Mouse (Mus musculus): Measurements from ENCODE around the gene Pgghg. TPM values are rescaled to one million over a fixed set of nuclear protein-coding genes. Genes with fewer than 3 reads are reported as not detected.
"Not testable (repeated sequence)": the region's sequence is repeated elsewhere in the genome, so short reads cannot be mapped to it uniquely, and the experiment has no call there.

Gene Pgghg
- total RNA-seq, 2 experiments from 2014 or later, result 0.38 to 3.3 TPM

- ATAC-seq (replicated peaks; ENCODE audit: low FRiP score, poor library complexity, severe bottlenecking), result not testable (repeated sequence)
Measured at GRCm38 (mm10) chr7:140976720-140977119, 35.5 kb downstream of the Pgghg start.

GRCm38 (mm10) chr7:140981704-140982103 lies 40.5 kb downstream of the Pgghg start:
- no peak for ATAC-seq (replicated peaks; ENCODE audit: low FRiP score, poor library complexity, severe bottlenecking)

- ATAC-seq (replicated peaks; ENCODE audit: low FRiP score, poor library complexity, severe bottlenecking), result no peak
Measured at GRCm38 (mm10) chr7:140982971-140983370, 41.8 kb downstream of the Pgghg start.

- ATAC-seq (replicated peaks; ENCODE audit: low FRiP score, poor library complexity, severe bottlenecking), result no peak
Measured at GRCm38 (mm10) chr7:140987182-140988138, 46.3 kb downstream of the Pgghg start.

- ATAC-seq (replicated peaks; ENCODE audit: low FRiP score, poor library complexity, severe bottlenecking), result no peak
Measured at GRCm38 (mm10) chr7:140989022-140989421, 47.8 kb downstream of the Pgghg start.

GRCm38 (mm10) chr7:140990185-140990584 lies 49.0 kb downstream of the Pgghg start:
- ATAC-seq (replicated peaks; ENCODE audit: low FRiP score, poor library complexity, severe bottlenecking), result no peak

GRCm38 (mm10) chr7:140990622-140991021 lies 49.4 kb downstream of the Pgghg start:
- no peak for ATAC-seq (replicated peaks; ENCODE audit: low FRiP score, poor library complexity, severe bottlenecking)

- no peak for ATAC-seq (replicated peaks; ENCODE audit: low FRiP score, poor library complexity, severe bottlenecking)
Measured at GRCm38 (mm10) chr7:140991117-140991689, 50.0 kb downstream of the Pgghg start.

Other genes starting within 250 kb of the Pgghg start
- gene Olfr541, start 244.1 kb upstream of the Pgghg start, total RNA-seq (2015; ENCODE audit: low replicate concordance), result not detected in 2 replicates
- gene Olfr541, start 244.1 kb upstream of the Pgghg start, total RNA-seq (2017; ENCODE audit: low replicate concordance), result not detected in 2 replicates
- not detected in 2 replicates for gene Cyp2e1, start 177.7 kb upstream of the Pgghg start, total RNA-seq (2015; ENCODE audit: low replicate concordance)
- not detected in 2 replicates for gene Cyp2e1, start 177.7 kb upstream of the Pgghg start, total RNA-seq (2017; ENCODE audit: low replicate concordance)
- not detected in 2 replicates for gene Syce1, start 153.5 kb upstream of the Pgghg start, total RNA-seq (2015; ENCODE audit: low replicate concordance)
- 0.60 TPM in 1 of 2 replicates, not detected in the other for gene Syce1, start 153.5 kb upstream of the Pgghg start, total RNA-seq (2017; ENCODE audit: low replicate concordance)
- gene Zfp941, start 119.2 kb upstream of the Pgghg start, total RNA-seq (2015; ENCODE audit: low replicate concordance), result not detected in 2 replicates
- gene Zfp941, start 119.2 kb upstream of the Pgghg start, total RNA-seq (2017; ENCODE audit: low replicate concordance), result 0.28 and 0.51 TPM in 2 replicates
- gene Urah, start 106.4 kb upstream of the Pgghg start, total RNA-seq (2015; ENCODE audit: low replicate concordance), result not detected in 2 replicates
- gene Urah, start 106.4 kb upstream of the Pgghg start, total RNA-seq (2017; ENCODE audit: low replicate concordance), result not detected in 2 replicates
- not detected in 2 replicates for gene Scgb1c1, start 95.8 kb upstream of the Pgghg start, total RNA-seq (2015; ENCODE audit: low replicate concordance)
- not detected in 2 replicates for gene Scgb1c1, start 95.8 kb upstream of the Pgghg start, total RNA-seq (2017; ENCODE audit: low replicate concordance)
- not detected in 2 replicates for gene Odf3, start 93.6 kb upstream of the Pgghg start, total RNA-seq (2015; ENCODE audit: low replicate concordance)
- not detected in 2 replicates for gene Odf3, start 93.6 kb upstream of the Pgghg start, total RNA-seq (2017; ENCODE audit: low replicate concordance)
- not detected in 2 replicates for gene Gm45785, start 85.1 kb upstream of the Pgghg start, total RNA-seq (2015; ENCODE audit: low replicate concordance)
- not detected in 2 replicates for gene Gm45785, start 85.1 kb upstream of the Pgghg start, total RNA-seq (2017; ENCODE audit: low replicate concordance)
- 9.2 and 16.3 TPM in 2 replicates for gene Ric8a, start 84.4 kb upstream of the Pgghg start, total RNA-seq (2015; ENCODE audit: low replicate concordance)
- 9.2 and 9.8 TPM in 2 replicates for gene Ric8a, start 84.4 kb upstream of the Pgghg start, total RNA-seq (2017; ENCODE audit: low replicate concordance)
- gene Bet1l, start 83.8 kb upstream of the Pgghg start, total RNA-seq (2015; ENCODE audit: low replicate concordance), result 10.4 and 14.8 TPM in 2 replicates
- gene Bet1l, start 83.8 kb upstream of the Pgghg start, total RNA-seq (2017; ENCODE audit: low replicate concordance), result 17.3 and 19.5 TPM in 2 replicates
- gene Psmd13, start 59.4 kb upstream of the Pgghg start, total RNA-seq (2015; ENCODE audit: low replicate concordance), result 13.1 and 37.0 TPM in 2 replicates
- gene Psmd13, start 59.4 kb upstream of the Pgghg start, total RNA-seq (2017; ENCODE audit: low replicate concordance), result 56.0 and 77.4 TPM in 2 replicates
- 1.9 and 12.1 TPM in 2 replicates for gene Sirt3, start 59.1 kb upstream of the Pgghg start, total RNA-seq (2015; ENCODE audit: low replicate concordance)
- gene Sirt3, start 59.1 kb upstream of the Pgghg start, total RNA-seq (2017; ENCODE audit: low replicate concordance), result 1.4 and 2.1 TPM in 2 replicates
- gene Cox8b, start 40.9 kb upstream of the Pgghg start, total RNA-seq (2015; ENCODE audit: low replicate concordance), result not detected in 2 replicates
- not detected in 2 replicates for gene Cox8b, start 40.9 kb upstream of the Pgghg start, total RNA-seq (2017; ENCODE audit: low replicate concordance)
- gene Nlrp6, start 20.5 kb upstream of the Pgghg start, total RNA-seq (2015; ENCODE audit: low replicate concordance), result not detected in 2 replicates
- gene Nlrp6, start 20.5 kb upstream of the Pgghg start, total RNA-seq (2017; ENCODE audit: low replicate concordance), result not detected in 2 replicates
- gene Ifitm5, start 8.9 kb downstream of the Pgghg start, total RNA-seq (2015; ENCODE audit: low replicate concordance), result not detected in 2 replicates
- 1.5 TPM in 1 of 2 replicates, not detected in the other for gene Ifitm5, start 8.9 kb downstream of the Pgghg start, total RNA-seq (2017; ENCODE audit: low replicate concordance)
- not detected in 2 replicates for gene Gm45717, start 14.5 kb downstream of the Pgghg start, total RNA-seq (2015; ENCODE audit: low replicate concordance)
- not detected in 2 replicates for gene Gm45717, start 14.5 kb downstream of the Pgghg start, total RNA-seq (2017; ENCODE audit: low replicate concordance)
- gene Ifitm2, start 14.6 kb downstream of the Pgghg start, total RNA-seq (2015; ENCODE audit: low replicate concordance), result 133 and 151 TPM in 2 replicates
- 41.4 and 47.4 TPM in 2 replicates for gene Ifitm2, start 14.6 kb downstream of the Pgghg start, total RNA-seq (2017; ENCODE audit: low replicate concordance)
- gene Ifitm1, start 25.8 kb downstream of the Pgghg start, total RNA-seq (2015; ENCODE audit: low replicate concordance), result 31.8 and 47.3 TPM in 2 replicates
- gene Ifitm1, start 25.8 kb downstream of the Pgghg start, total RNA-seq (2017; ENCODE audit: low replicate concordance), result 0.70 and 11.8 TPM in 2 replicates
- 186 and 267 TPM in 2 replicates for gene Ifitm3, start 69.4 kb downstream of the Pgghg start, total RNA-seq (2015; ENCODE audit: low replicate concordance)
- 78.8 and 112 TPM in 2 replicates for gene Ifitm3, start 69.4 kb downstream of the Pgghg start, total RNA-seq (2017; ENCODE audit: low replicate concordance)
- 336 and 380 TPM in 2 replicates for gene Ifitm6, start 76.5 kb downstream of the Pgghg start, total RNA-seq (2015; ENCODE audit: low replicate concordance)
- 99.4 and 179 TPM in 2 replicates for gene Ifitm6, start 76.5 kb downstream of the Pgghg start, total RNA-seq (2017; ENCODE audit: low replicate concordance)
- not detected in 2 replicates for gene Gm17387, start 87.7 kb downstream of the Pgghg start, total RNA-seq (2015; ENCODE audit: low replicate concordance)
- not detected in 2 replicates for gene Gm17387, start 87.7 kb downstream of the Pgghg start, total RNA-seq (2017; ENCODE audit: low replicate concordance)
- gene B4galnt4, start 119.7 kb downstream of the Pgghg start, total RNA-seq (2015; ENCODE audit: low replicate concordance), result 0.84 TPM in 1 of 2 replicates, not detected in the other
- not detected in 2 replicates for gene B4galnt4, start 119.7 kb downstream of the Pgghg start, total RNA-seq (2017; ENCODE audit: low replicate concordance)
- gene Pkp3, start 136.8 kb downstream of the Pgghg start, total RNA-seq (2015; ENCODE audit: low replicate concordance), result not detected in 2 replicates
- not detected in 2 replicates for gene Pkp3, start 136.8 kb downstream of the Pgghg start, total RNA-seq (2017; ENCODE audit: low replicate concordance)
- 4.2 TPM in 1 of 2 replicates, not detected in the other for gene Sigirr, start 159.2 kb downstream of the Pgghg start, total RNA-seq (2015; ENCODE audit: low replicate concordance)
- gene Sigirr, start 159.2 kb downstream of the Pgghg start, total RNA-seq (2017; ENCODE audit: low replicate concordance), result 2.8 and 4.4 TPM in 2 replicates
- not detected in 2 replicates for gene Ano9, start 176.4 kb downstream of the Pgghg start, total RNA-seq (2015; ENCODE audit: low replicate concordance)
- gene Ano9, start 176.4 kb downstream of the Pgghg start, total RNA-seq (2017; ENCODE audit: low replicate concordance), result not detected in 2 replicates
- gene Ptdss2, start 181.0 kb downstream of the Pgghg start, total RNA-seq (2015; ENCODE audit: low replicate concordance), result 123 and 158 TPM in 2 replicates
- gene Ptdss2, start 181.0 kb downstream of the Pgghg start, total RNA-seq (2017; ENCODE audit: low replicate concordance), result 153 and 164 TPM in 2 replicates
- 11.9 and 13.8 TPM in 2 replicates for gene Rnh1, start 231.5 kb downstream of the Pgghg start, total RNA-seq (2015; ENCODE audit: low replicate concordance)
- 15.1 and 15.7 TPM in 2 replicates for gene Rnh1, start 231.5 kb downstream of the Pgghg start, total RNA-seq (2017; ENCODE audit: low replicate concordance)

Measured in erythroblast, adult 5-6 weeks (primary cell).